Mouse (Mus musculus) limb, embryonic 13.5 days (tissue): ENCODE data around the gene Pdxk. TPM values are rescaled to one million over a fixed set of nuclear protein-coding genes. Genes with fewer than 3 reads are reported as not detected.

Experiments
- ATAC-seq: fragments of 200-750 bp; cut with Nextera tagmentation; 2 replicates; pipeline ENCODE4 v1.8.0; 2017; ENCODE audit warnings: low read depth, moderate number of reproducible peaks, moderate TSS enrichment; ENCODE audit not compliant: low FRiP score
- H3K27ac ChIP-seq: fragments of 300-500 bp; sonication (generic); 2 replicates; pipeline ENCODE4 v1.5.1; 2015; ENCODE audit warnings: inconsistent platforms, mild to moderate bottlenecking, moderate library complexity
- H3K27me3 ChIP-seq: fragments of 300-500 bp; sonication (generic); 2 replicates; pipeline ENCODE4 v1.6.1; 2015; ENCODE audit warnings: mild to moderate bottlenecking, inconsistent platforms
- H3K36me3 ChIP-seq: fragments of 300-500 bp; sonication (generic); 2 replicates; pipeline ENCODE4 v1.6.1; 2015; ENCODE audit warnings: inconsistent platforms, mild to moderate bottlenecking, moderate library complexity
- H3K4me1 ChIP-seq: fragments of 300-500 bp; sonication (generic); 2 replicates; pipeline ENCODE4 v1.6.1; 2015; ENCODE audit warnings: inconsistent platforms
- H3K4me2 ChIP-seq: fragments of 300-500 bp; sonication (generic); replicated peaks from 2 replicates; pipeline ENCODE4 v1.6.1; 2015; ENCODE audit warnings: inconsistent platforms, mild to moderate bottlenecking, moderate library complexity
- H3K4me3 ChIP-seq: fragments of 300-500 bp; sonication (generic); 2 replicates; pipeline ENCODE4 v1.5.1; 2015; ENCODE audit warnings: moderate library complexity, mild to moderate bottlenecking, inconsistent platforms
- H3K9ac ChIP-seq: fragments of 300-500 bp; sonication (generic); 2 replicates; pipeline ENCODE4 v1.6.1; 2015; ENCODE audit warnings: mild to moderate bottlenecking, inconsistent platforms
- H3K9me3 ChIP-seq: fragments of 300-500 bp; sonication (generic); 2 replicates; pipeline ENCODE4 v1.6.1; 2016; ENCODE audit warnings: inconsistent platforms
- WGBS: fragments of 180-500 bp; shearing (Covaris S2); methylation state at CpG from one replicate; pipeline ENCODE4 v1.1.7; 2015; 5-methylcytosine and 5-hydroxymethylcytosine counted together
- polyA plus RNA-seq: library from polyadenylated mRNA; unstranded; fragments of >200 nt; fragmentation: Nextera tagmentation; extraction: Ambion mirVana; gene quantifications from 2 replicates; pipeline ENCODE4 v1.2.1, GENCODE M21; 2015

Gene Pdxk
- polyA plus RNA-seq, 1 experiment from 2014 or later = 13.6 TPM

DNA sequence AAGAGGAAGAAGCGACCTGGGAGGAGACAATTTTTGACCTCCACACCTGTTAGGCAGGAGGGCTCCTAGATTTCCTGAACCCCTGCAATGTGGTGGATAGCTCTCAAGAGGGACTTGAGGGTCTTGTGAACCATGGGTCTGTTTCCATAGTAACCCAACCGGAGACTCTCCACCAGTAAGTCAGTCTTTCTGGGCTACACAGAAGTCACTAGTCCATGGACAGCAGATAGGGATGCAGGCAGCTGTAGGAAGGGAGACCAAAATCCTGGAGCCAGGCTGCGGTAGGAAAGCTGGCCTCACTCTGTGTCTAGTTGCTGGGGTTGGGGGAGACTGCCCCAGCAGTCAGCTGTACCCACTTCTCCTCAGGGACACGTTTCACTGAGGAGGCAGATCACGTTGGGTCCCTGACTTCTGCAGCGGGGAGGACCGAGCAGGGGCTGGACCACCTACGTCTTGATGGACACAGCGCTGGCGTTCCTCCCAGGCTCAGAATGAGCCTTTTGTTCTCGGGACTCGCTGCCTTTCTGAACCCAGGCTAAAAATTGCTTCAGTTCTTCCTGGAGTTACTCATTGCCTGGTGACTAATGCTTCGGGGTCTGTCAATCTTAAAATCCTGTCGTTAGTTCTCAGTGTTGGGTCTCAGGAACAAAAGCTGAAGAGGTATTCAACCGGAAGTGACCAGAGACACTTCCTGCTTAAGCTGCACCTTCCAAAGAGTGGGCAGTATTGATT, 6.0 kb upstream of the Pdxk start:
- ATAC-seq = no peak
- Histone ChIP-seq H3K36me3 (no peaks in the 10 kb centered on the region), H3K4me1 (0 out of 2 replicates have a peak, but pooled peaks cover 7% of the 10 kb centered on the region), H3K27me3 (0 out of 2 replicates have a peak, but pooled peaks cover 4% of the 10 kb centered on the region), H3K9ac (no peak overlapping the region), H3K9me3 (no peaks in the 10 kb centered on the region), H3K4me3 (no peak overlapping the region), H3K4me2 (peak overlapping the region; percentile 19), H3K27ac (no peak overlapping the region; the same call in 1 of the 2 replicates)
- 59% methylated on average over 15 of the region's 15 CpGs for WGBS

DNA sequence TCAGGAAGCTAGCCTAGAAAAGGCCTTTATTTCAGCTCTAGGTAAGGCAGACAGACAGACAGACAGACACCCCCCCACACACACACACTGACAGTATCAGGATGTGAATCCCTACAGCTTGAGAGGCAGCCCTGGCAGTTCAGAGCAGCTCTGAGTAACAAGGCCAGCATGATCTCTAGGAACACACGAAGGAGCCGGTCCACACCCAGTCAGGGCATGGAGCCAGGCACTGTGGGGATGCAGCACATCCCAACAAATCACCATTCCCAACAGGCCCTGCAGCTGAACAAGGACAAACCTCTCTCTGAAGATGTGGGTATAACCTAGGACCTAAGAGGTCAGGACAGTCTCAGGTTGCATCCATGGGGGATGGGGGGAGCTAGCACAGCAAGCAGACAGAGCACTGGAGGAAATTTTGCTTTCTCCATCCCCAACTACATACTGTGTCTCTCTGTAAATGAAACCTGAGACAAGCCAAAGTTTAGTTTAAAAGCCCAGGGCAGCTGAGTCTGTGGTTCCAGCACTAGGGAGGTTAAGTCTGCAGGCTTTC, 3.1 kb upstream of the Pdxk start:
- Histone ChIP-seq H3K9ac (no peak overlapping the region), H3K4me3 (no peak overlapping the region)

DNA sequence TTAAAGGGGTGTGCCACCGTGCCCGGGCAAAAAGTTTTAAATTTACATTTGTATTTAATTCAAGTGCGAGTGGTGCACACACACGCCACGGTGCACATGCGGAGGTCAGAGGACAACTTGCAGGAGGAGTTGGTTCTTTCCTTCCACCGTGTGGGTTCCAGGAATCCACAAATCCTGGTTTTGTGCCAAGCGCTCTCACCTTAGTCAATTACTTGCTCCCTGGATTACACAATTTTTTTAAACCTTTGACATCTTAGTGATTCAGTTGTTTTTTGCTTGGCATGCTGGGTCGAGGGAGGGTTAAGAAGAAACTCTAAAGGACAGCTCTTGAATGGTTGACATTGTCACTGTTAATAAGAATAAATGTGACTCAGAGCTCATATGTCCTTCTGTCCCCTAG, 1.9 kb upstream of the Pdxk start:
- no peaks in the 10 kb centered on the region for H3K9me3 ChIP-seq
- 86% methylated on average over 9 of the region's 9 CpGs for WGBS
- no peaks in the 10 kb centered on the region for H3K27me3 ChIP-seq
- H3K9ac ChIP-seq = no peak overlapping the region
- peaks cover 22% of the 10 kb centered on the region for H3K4me1 ChIP-seq
- no peaks in the 10 kb centered on the region for H3K36me3 ChIP-seq
- H3K4me2 ChIP-seq = no peak overlapping the region
- H3K4me3 ChIP-seq = no peak overlapping the region
- ATAC-seq = no peak
- H3K27ac ChIP-seq = no peak overlapping the region

More for the DNA sequence above, 3.1 kb upstream of the Pdxk start:
- peaks cover 22% of the 10 kb centered on the region for H3K4me1 ChIP-seq
- no peak overlapping the region for H3K27ac ChIP-seq
- H3K36me3 ChIP-seq = no peaks in the 10 kb centered on the region
- 41% methylated on average over 2 of the region's 2 CpGs for WGBS
- H3K9me3 ChIP-seq = no peaks in the 10 kb centered on the region
- no peak overlapping the region for H3K4me2 ChIP-seq
- ATAC-seq = no peak
- no peaks in the 10 kb centered on the region for H3K27me3 ChIP-seq

DNA sequence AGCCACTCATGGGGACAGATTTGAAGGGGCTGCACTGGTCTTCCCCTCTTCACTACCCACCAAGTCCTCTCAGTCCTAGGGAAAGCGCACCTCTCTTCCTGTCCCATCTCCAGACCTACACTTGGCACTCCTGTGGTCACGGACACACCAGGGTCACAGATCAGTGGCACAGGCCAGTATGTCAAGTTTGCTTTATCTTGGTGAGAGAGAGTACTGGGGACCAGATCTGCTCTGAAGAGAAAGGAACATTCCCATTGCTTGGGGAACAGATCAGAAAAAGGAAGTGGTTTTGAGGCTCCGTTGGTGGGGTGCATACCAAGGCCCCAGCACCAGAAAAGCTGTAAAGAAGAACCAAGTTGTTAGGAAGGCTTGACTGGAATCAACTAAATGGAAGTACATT, 697 bp upstream of the Pdxk start:
- 82% methylated on average over 3 of the region's 3 CpGs for WGBS
- Histone ChIP-seq H3K27me3 (no peaks in the 10 kb centered on the region), H3K4me3 (peak overlapping the region; percentile 76; the same call in 1 of the 2 replicates), H3K9me3 (no peaks in the 10 kb centered on the region), H3K27ac (no peak overlapping the region), H3K9ac (peak overlapping the region; percentile 79), H3K36me3 (no peaks in the 10 kb centered on the region), H3K4me2 (peak overlapping the region; percentile 99), H3K4me1 (peaks cover 24% of the 10 kb centered on the region)
- ATAC-seq = no peak

DNA sequence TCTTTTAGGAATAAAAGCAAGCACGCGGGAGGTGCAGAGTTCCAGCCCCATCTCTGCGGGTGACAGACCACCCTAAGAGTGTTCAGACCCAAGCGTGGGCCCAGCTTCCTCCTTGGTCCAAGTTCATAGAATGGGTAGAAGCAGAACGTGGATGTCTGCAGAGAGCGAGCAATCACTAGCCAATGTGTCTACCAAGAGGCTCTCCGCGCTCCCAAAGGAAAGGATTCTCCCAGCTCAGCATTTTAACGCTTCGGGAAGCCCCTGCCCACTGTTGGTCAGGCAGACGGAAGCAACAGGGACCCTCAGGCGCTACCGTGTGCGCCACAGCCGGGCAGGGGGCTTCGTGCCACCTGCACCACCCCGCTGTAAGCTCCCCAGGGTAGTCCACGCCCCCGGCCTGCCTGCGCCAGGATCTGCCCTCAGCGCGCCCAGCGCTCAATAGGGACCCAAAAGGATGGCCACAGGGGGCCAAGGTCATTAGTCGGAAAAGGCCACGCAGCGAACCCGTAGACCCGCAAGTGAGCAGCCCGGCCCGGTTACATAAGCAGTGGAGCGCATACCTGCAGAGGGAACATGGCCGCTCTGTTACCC, 479 bp downstream of the Pdxk start:
- Histone ChIP-seq H3K36me3 (no peaks in the 10 kb centered on the region), H3K4me1 (peaks cover 31% of the 10 kb centered on the region), H3K27ac (no peak overlapping the region), H3K4me2 (peak overlapping the region; percentile 99), H3K4me3 (peak overlapping the region; percentile 76), H3K9me3 (no peaks in the 10 kb centered on the region), H3K9ac (peak overlapping the region; percentile 79), H3K27me3 (no peaks in the 10 kb centered on the region)
- WGBS = 1% methylated on average over 32 of the region's 32 CpGs
- ATAC-seq = no peak

DNA sequence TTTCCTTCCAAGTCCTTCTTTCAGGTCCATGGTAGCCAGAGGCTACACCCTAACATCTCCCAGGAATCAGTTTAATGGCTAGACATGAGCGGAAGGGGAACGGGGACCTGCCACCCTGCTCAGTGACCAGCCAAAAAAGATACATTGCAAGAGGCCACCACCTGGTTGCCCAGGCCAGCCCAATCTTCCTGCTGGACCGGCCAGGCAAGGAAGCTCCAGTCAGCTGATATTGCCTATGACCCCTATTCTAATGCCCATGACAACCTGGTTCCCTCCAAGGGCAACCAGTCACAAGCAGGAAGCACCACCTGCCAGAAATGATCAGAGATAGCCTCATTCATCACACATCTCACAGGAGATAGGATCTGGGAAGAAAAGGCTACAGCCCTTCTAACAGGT, 1.0 kb downstream of the Pdxk start:
- peak overlapping the region; percentile 99 for H3K4me2 ChIP-seq
- H3K4me1 ChIP-seq = peaks cover 35% of the 10 kb centered on the region
- no peaks in the 10 kb centered on the region for H3K36me3 ChIP-seq
- WGBS = 85% methylated on average over 3 of the region's 3 CpGs
- H3K27me3 ChIP-seq = no peaks in the 10 kb centered on the region
- no peak overlapping the region for H3K27ac ChIP-seq
- H3K9me3 ChIP-seq = no peaks in the 10 kb centered on the region
- peak overlapping the region; percentile 79 for H3K9ac ChIP-seq
- no peak for ATAC-seq
- H3K4me3 ChIP-seq = peak overlapping the region; percentile 76

DNA sequence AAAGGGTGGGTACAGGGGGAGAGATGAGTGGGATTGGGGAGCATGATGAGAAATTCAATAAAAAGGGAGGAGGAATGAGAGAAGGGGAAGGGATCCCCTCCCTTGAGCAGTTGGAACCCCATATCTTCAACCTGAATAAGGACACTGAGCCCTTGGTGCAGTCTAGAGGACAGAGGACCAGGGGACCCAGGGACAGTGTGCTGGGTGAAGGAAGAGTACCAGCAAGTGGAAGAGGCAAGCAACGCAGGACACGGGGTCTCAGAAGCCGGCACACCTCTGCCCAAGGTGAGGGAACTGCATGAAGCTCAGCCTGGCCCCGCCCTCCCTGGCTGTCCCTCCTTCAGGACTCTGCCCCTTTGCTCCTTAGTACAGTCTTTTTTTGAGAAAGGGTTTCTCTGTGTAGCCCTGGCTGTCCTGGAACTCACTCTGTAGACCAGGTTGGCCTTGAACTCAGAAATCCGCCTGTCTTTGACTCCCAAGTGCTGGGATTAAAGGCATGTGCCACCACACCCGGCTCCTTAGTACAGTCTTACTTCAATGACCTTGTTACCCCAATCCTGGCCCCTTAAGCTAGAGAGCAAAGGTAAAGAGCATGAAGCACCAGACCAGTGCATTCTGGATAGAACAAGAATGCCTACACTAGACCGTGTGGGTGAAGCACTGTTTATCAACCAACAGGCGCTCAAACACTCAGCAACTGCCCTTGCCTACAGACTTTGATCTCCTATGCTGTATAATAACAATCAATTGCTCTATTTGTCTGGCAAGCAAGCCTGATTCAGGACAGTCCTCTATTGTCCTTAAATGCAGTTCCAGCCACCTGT, 1.6 kb downstream of the Pdxk start:
- no peaks in the 10 kb centered on the region for H3K36me3 ChIP-seq
- peak overlapping the region; percentile 76; the same call in 1 of the 2 replicates for H3K4me3 ChIP-seq
- H3K9ac ChIP-seq = no peak overlapping the region; the same call in 1 of the 2 replicates
- H3K4me1 ChIP-seq = peaks cover 41% of the 10 kb centered on the region
- no peak overlapping the region for H3K27ac ChIP-seq
- no peaks in the 10 kb centered on the region for H3K27me3 ChIP-seq
- WGBS = 84% methylated on average over 8 of the region's 8 CpGs
- peak overlapping the region; percentile 99 for H3K4me2 ChIP-seq
- no peaks in the 10 kb centered on the region for H3K9me3 ChIP-seq
- no peak for ATAC-seq

DNA sequence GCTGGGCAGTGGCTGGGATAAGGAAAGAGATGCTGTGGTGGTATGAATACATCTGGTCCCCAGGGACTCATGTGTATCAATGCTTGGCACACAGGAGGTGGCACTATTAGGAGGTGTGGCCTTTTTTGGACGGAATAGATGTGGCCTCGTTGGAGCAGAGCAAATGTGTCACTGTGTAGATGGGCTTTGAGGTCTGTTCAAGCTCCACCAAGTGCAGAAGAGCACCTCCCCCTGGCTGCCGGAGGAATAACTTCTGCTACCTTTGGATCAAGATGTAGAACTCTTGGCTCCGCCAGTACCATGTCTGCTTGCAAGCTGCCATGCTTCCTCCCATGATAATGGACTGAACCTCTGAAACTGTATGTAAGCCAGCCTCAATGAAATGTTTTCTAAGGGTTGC, 3.0 kb downstream of the Pdxk start:
- H3K9me3 ChIP-seq = no peaks in the 10 kb centered on the region
- no peak overlapping the region for H3K9ac ChIP-seq
- H3K4me2 ChIP-seq = no peak overlapping the region
- H3K4me3 ChIP-seq = no peak overlapping the region
- H3K27ac ChIP-seq = no peak overlapping the region
- WGBS = 82% methylated on average over 4 of the region's 4 CpGs
- peaks cover 49% of the 10 kb centered on the region for H3K4me1 ChIP-seq
- no peaks in the 10 kb centered on the region for H3K36me3 ChIP-seq
- no peaks in the 10 kb centered on the region for H3K27me3 ChIP-seq
- no peak for ATAC-seq

- WGBS = 18% methylated on average over 4 of the region's 5 CpGs
Measured at GRCm38 (mm10) chr10:78460463-78460862, 4.3 kb downstream of the Pdxk start.

GRCm38 (mm10) chr10:78458348-78459111, 6.2 kb downstream of the Pdxk start:
- peak overlapping the region; percentile 45 for H3K9ac ChIP-seq
- H3K4me1 ChIP-seq = peaks cover 39% of the 10 kb centered on the region
- ATAC-seq = no peak
- H3K9me3 ChIP-seq = no peaks in the 10 kb centered on the region
- no peaks in the 10 kb centered on the region for H3K27me3 ChIP-seq
- H3K36me3 ChIP-seq = no peaks in the 10 kb centered on the region
- H3K4me3 ChIP-seq = no peak overlapping the region
- 62% methylated on average over 5 of the region's 5 CpGs for WGBS
- no peak overlapping the region for H3K27ac ChIP-seq
- no peak overlapping the region for H3K4me2 ChIP-seq

More at GRCm38 (mm10) chr10:78460463-78460862, 4.3 kb downstream of the Pdxk start:
- Histone ChIP-seq H3K36me3 (no peaks in the 10 kb centered on the region), H3K27me3 (no peaks in the 10 kb centered on the region), H3K4me2 (no peak overlapping the region), H3K9ac (no peak overlapping the region), H3K4me3 (no peak overlapping the region), H3K27ac (no peak overlapping the region), H3K4me1 (peaks cover 49% of the 10 kb centered on the region), H3K9me3 (no peaks in the 10 kb centered on the region)
- ATAC-seq = no peak
